Mouse (Mus musculus) kidney, adult 8-10 months (tissue): Measurements from ENCODE around the gene Pkig.

Source experiments
- DNase-seq, 2 experiments: peaks; one replicate each; pipeline ENCODE4 v3.0.0; 2022

Gene Pkig

DNA sequence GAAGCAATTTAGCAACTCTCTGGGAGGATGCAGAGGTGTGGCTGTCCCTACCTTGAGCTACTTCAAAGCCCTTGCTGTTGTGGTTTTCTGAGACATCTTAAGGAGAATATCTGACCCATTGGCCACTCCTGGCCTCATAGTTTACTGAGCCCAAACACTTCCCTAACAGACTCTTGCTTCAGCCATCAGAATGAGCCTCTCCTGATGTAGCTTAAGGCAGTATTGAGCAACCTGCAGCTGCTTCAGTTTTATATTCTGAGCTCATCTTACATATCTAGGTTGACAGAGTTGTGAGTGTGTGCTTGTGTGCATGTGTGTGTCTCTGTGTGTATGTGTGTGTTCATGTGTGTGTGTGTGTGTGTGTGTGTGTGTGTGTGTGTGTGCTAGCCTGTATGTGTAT is 108.1 kb downstream of the Pkig start:
- DNase-seq: no peak

DNA sequence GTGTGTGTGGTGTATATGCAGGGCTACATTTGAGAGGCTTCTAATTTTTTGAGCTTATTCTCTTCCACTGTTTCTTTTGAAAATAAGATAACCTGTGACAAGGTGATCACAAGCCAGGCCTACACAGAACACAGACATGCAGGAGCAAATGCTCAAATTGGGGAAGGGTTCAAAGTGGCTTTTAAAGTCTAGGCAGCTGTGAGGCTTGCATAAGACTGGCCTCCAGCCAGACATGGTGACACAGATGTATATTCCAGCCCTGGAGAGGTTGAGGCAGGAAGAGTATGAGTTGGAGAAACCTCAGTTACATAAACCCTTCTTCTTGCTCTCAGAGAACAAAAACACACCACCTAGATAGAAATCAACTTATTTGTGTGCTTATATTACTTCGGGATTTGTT is 108.7 kb downstream of the Pkig start:
- DNase-seq: no peak

DNA sequence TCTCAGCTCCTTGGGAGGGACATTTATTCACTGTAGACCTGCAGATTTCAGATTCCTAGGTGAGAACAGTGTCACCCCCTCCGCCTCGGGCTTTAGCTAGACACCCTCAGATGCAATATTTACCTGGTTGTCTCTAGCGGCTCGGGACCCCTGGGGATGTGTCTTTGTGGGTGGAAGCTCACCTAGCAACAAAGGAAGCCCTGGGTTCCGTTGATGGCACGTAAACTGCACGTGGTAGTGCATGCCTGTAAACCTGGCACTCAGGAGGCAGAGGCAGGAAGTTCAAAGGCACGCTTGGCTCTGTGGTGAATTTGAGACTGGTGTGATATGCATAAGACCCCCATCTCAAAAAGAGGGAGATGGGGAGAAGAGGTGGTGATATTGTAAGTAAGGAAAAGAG is 112.5 kb downstream of the Pkig start:
- no peak for DNase-seq
